Mouse (Mus musculus): ENCODE data around the gene Tm4sf4.

The Tm4sf4 gene

GRCm38 (mm10) chr3:57481981-57482380 lies 56.9 kb downstream of the Tm4sf4 start:
- no peak for DNase-seq

- DNase-seq = no peak
Observed at GRCm38 (mm10) chr3:57486068-57486467, 61.0 kb downstream of the Tm4sf4 start.

GRCm38 (mm10) chr3:57487455-57488153 lies 62.5 kb downstream of the Tm4sf4 start:
- no peak for DNase-seq
